ENCODE assay signal across 8 mouse cellular contexts in genomic region chr9:86879216-86880112, GRCm38 (mm10). TPM values are rescaled to one million over a fixed set of nuclear protein-coding genes. Genes with fewer than 3 reads are reported as not detected.
DNase-seq lines count a peak whose midpoint lies in the region; ATAC-seq lines count a peak whose summit lies in the region.

No protein-coding gene starts in this region.

- H3K4me1 ChIP-seq in midbrain, embryonic 11.5 days (ENCODE audit: control insufficient read depth, insufficient read depth, low read length) = peaks cover 4% of the 10 kb centered on the region; the same call in 1 of the 2 replicates

- DNase-seq in gastrocnemius, postnatal 10 days = peak; percentile 8
- DNase-seq in gastrocnemius, postnatal 25 days = no peak
- peak; percentile 74 to 86 for DNase-seq in adrenal gland, adult (ENCODE audit: inconsistent age in 2 of 2, low spot score in 1 of 2)
- peak; percentile 59 for DNase-seq in embryo, embryonic 11 days
- peak; percentile 11 to 20 for DNase-seq in heart, postnatal 14 days
- peak; percentile 56 to 66 for DNase-seq in layer of hippocampus, postnatal 10 days (ENCODE audit: low spot score in 2 of 2)
- peak; percentile 94 for DNase-seq in midbrain, embryonic 11.5 days (ENCODE audit: low spot score, missing footprints)
- DNase-seq in telencephalon, adult 2 months (ENCODE audit: low read depth, low spot score) = peak; percentile 18

- peaks cover 20% of the 10 kb centered on the region for H3K27me3 ChIP-seq in midbrain, embryonic 11.5 days (ENCODE audit: control insufficient read depth, insufficient read depth, low read length)

- H3K27ac ChIP-seq in midbrain, embryonic 11.5 days (ENCODE audit: low read depth, low read length) = peak overlapping the region; percentile 68

- no peaks in the 10 kb centered on the region for H3K36me3 ChIP-seq in midbrain, embryonic 11.5 days (ENCODE audit: control insufficient read depth, insufficient read depth, low read length)

- peak overlapping the region; percentile 66 for H3K9ac ChIP-seq in midbrain, embryonic 11.5 days (ENCODE audit: low read length)

- WGBS in midbrain, embryonic 11.5 days = 1% methylated on average over 75 of the region's 75 CpGs

- H3K9me3 ChIP-seq in midbrain, embryonic 11.5 days (ENCODE audit: control insufficient read depth, low read length) = no peaks in the 10 kb centered on the region

- H3K4me3 ChIP-seq in midbrain, embryonic 11.5 days (ENCODE audit: low read depth, low read length) = peak overlapping the region; percentile 60

- peak; percentile 59 for ATAC-seq in midbrain, embryonic 11.5 days (ENCODE audit: low FRiP score)

- H3K4me2 ChIP-seq in midbrain, embryonic 11.5 days = peak overlapping the region; percentile 94

- intact Hi-C loops in heart, postnatal 14 days (cut with DNase I) = no loop called here

RNA-seq across cellular contexts. Expression of gene Snap91, which starts 1.0 kb away (rescaled TPM):
- total RNA-seq in gastrocnemius, postnatal 10 days (2021) = 1 to 10 TPM; 1.2 to 1.3 TPM
- total RNA-seq in gastrocnemius, postnatal 25 days (2021) = under 1 TPM; 0.21 to 0.51 TPM
- total RNA-seq in heart, postnatal 14 days (2021) = 10 to 100 TPM; 16.8 to 18.2 TPM
- 100 to 1,000 TPM; 475 to 527 TPM for total RNA-seq in layer of hippocampus, postnatal 10 days (2021)
- polyA plus RNA-seq in midbrain, embryonic 11.5 days (2014; fragmentation: Nextera tagmentation; extraction: Ambion mirVana) = 12.2 and 13.1 TPM in 2 replicates

Comparison
In these comparisons a context has a peak if more than half of its experiments do, and no peak if none do; other contexts are left out.
1. RNA of gene Snap91, which starts 1.0 kb away (total RNA-seq): 475 to 527 TPM in layer of hippocampus, postnatal 10 days; 16.8 to 18.2 TPM in heart, postnatal 14 days, 1.2 to 1.3 TPM in gastrocnemius, postnatal 10 days and 0.21 to 0.51 TPM in gastrocnemius, postnatal 25 days; every median in the first group is over 10 times any median in the second.